Mouse (Mus musculus) C2C12 (cell line): ENCODE data around the gene Plcb2.

Experiments
- CTCF ChIP-seq: IDR thresholded peaks from one replicate; pipeline ENCODE4 v1.5.1; 2011; ENCODE audit not compliant: control insufficient read depth, insufficient read depth, insufficient read length
- USF1 ChIP-seq: IDR thresholded peaks from one replicate; pipeline ENCODE4 v1.6.1; 2011; ENCODE audit warnings: low read depth, mild to moderate bottlenecking, control low read depth, moderate library complexity

DNA sequence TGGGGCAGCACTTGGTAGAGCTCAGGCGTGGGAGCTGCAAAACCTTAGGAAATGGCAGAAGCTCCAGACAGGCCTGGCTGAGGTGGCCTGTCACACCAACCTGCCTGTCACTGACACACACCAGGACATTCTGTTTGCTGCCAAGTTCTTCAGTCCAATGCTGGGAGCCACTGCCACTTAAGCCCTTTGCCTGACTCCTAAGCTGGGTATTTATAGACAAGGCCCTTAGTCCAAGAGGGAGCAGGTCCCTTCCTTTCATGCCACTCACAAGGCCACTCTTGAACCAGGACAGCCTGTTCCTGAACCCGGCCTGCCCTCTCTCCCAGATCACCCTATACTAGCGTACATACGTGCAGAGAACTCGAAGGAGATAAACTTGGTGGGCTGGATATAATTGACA is 11.6 kb downstream of the Plcb2 start:
- TF ChIP-seq CTCF (no peak), USF1 (no peak)
